Mouse (Mus musculus) limb, embryonic 12.5 days (tissue): ENCODE measurements around the gene Myo1a. TPM values are rescaled to one million over a fixed set of nuclear protein-coding genes. Genes with fewer than 3 reads are reported as not detected.
"Not testable (repeated sequence)": the region's sequence is repeated elsewhere in the genome, so short reads cannot be mapped to it uniquely, and the experiment has no call there.

Experiments used
- ATAC-seq: fragments of 200-750 bp; cut with Nextera tagmentation; 2 replicates; pipeline ENCODE4 v1.8.0; 2017; ENCODE audit warnings: low read depth, moderate TSS enrichment; ENCODE audit not compliant: insufficient number of reproducible peaks, insufficient read depth, low FRiP score, low TSS enrichment
- H3K27ac ChIP-seq: fragments of 300-500 bp; sonication (generic); 2 replicates; pipeline ENCODE4 v1.5.1; 2016; ENCODE audit warnings: mild to moderate bottlenecking, moderate library complexity
- H3K27me3 ChIP-seq: fragments of 300-500 bp; sonication (generic); 2 replicates; pipeline ENCODE4 v1.6.1; 2016; ENCODE audit warnings: mild to moderate bottlenecking, moderate library complexity
- H3K36me3 ChIP-seq: fragments of 300-500 bp; sonication (generic); 2 replicates; pipeline ENCODE4 v1.6.1; 2016; ENCODE audit warnings: mild to moderate bottlenecking, moderate library complexity
- H3K4me1 ChIP-seq: fragments of 300-500 bp; sonication (generic); replicated peaks from 2 replicates; pipeline ENCODE4 v1.6.1; 2016
- H3K4me2 ChIP-seq: fragments of 300-500 bp; sonication (generic); 2 replicates; pipeline ENCODE4 v1.6.1; 2016; ENCODE audit warnings: mild to moderate bottlenecking, moderate library complexity
- H3K4me3 ChIP-seq: fragments of 300-500 bp; sonication (generic); replicated peaks from 2 replicates; pipeline ENCODE4 v1.5.1; 2016; ENCODE audit warnings: mild to moderate bottlenecking
- H3K9ac ChIP-seq: fragments of 300-500 bp; sonication (generic); replicated peaks from 2 replicates; pipeline ENCODE4 v1.6.1; 2016; ENCODE audit warnings: mild to moderate bottlenecking, moderate library complexity
- H3K9me3 ChIP-seq: fragments of 300-500 bp; sonication (generic); 2 replicates; pipeline ENCODE4 v1.6.1; 2016; ENCODE audit warnings: mild to moderate bottlenecking, moderate library complexity
- WGBS: fragments of 180-500 bp; shearing (Covaris S2); methylation state at CpG from one replicate; pipeline ENCODE4 v1.1.7; 2016; 5-methylcytosine and 5-hydroxymethylcytosine counted together
- polyA plus RNA-seq: library from polyadenylated mRNA; unstranded; fragments of >200 nt; fragmentation: Nextera tagmentation; extraction: Ambion mirVana; gene quantifications from 2 replicates; pipeline ENCODE4 v1.2.1, GENCODE M21; 2016

Myo1a gene
- polyA plus RNA-seq, result 0.33 and 0.59 TPM in 2 replicates

DNA sequence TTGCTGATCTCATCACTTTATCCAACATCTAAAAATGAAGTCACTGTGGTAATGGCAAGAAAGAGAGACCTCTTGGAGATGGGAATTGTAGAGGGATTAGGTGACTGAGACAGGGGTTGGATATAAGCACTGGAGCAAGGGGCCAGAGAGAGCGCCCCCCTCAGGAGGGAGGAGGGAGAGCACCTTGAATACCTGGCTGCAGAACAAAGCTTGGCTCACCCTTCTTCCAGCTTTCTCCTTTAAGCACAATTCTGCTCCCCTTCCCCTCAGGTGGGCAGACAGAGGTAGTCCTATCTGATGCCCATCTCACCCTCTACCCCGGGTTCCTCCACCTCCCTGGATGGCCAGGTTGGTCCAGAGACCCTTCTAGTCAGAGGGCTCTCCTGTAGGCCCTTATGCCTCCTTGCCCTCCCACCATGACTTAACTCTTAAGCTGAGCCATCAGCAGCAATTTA is at the start of gene Myo1a:
Gene Myo1a, plus strand, starts transcription at position 405 of the 455 bp plus-strand sequence.
- Histone ChIP-seq H3K4me2 (no peak within 1 kb of the TSS), H3K4me3 (no peak within 1 kb of the TSS), H3K9me3 (no peaks in the 10 kb centered on the region), H3K27ac (no peak within 1 kb of the TSS), H3K36me3 (0 out of 2 replicates have a peak, but pooled peaks cover under 1% of the 10 kb centered on the region), H3K27me3 (no peaks in the 10 kb centered on the region), H3K4me1 (no peaks in the 10 kb centered on the region), H3K9ac (no peak within 1 kb of the TSS)
- no peak for ATAC-seq
- WGBS, result 68% methylated on average over 2 of the region's 2 CpGs

DNA sequence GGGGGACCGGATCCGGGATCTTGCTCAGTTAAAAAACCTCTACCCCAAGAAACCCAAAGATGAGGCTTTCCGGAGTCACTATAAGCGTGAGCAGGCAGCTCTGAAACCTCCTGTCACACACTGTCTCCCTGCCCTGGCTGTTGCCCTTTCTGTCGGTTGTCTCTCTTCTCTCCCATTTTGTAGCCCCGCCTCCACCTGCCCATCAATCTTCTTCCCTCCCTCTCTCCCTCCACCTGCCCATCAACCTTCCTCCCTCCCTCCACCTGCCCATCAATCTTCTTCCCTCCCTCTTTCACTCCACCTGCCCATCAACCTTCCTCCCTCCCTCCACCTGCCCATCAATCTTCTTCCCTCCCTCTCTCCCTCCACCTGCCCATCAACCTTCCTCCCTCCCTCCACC is 47.4 kb upstream of the Myo1a start:
- WGBS, result 54% methylated on average over 6 of the region's 6 CpGs
- peaks cover 36% of the 10 kb centered on the region for H3K36me3 ChIP-seq
- H3K9ac ChIP-seq, ATAC-seq, H3K4me3 ChIP-seq, H3K27me3 ChIP-seq, H3K9me3 ChIP-seq, H3K27ac ChIP-seq, H3K4me2 ChIP-seq: not testable (repeated sequence)
- peaks cover 41% of the 10 kb centered on the region for H3K4me1 ChIP-seq

DNA sequence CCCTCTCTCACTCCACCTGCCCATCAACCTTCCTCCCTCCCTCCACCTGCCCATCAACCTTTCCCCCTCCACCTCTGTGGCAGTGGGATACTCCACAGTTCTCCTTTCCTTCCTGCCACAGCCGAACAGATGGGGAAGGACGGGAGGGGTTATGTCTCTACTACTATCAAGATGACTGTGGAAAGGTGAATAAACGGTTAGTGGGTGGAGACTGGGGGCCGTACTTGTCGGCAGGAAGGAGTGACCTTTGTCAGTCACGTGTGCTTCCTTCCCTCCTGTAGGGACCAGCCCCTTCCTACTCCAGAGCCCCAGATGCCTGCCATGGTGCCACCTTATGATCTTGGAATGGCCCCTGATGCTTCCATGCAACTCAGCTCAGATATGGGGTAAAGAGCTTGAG is 46.9 kb upstream of the Myo1a start:
- WGBS, result 14% methylated on average over 6 of the region's 6 CpGs
- H3K36me3 ChIP-seq, result peaks cover 40% of the 10 kb centered on the region
- ATAC-seq, result no peak
- peaks cover 43% of the 10 kb centered on the region for H3K4me1 ChIP-seq
- H3K9me3 ChIP-seq, result no peaks in the 10 kb centered on the region
- no peaks in the 10 kb centered on the region for H3K27me3 ChIP-seq
- H3K9ac ChIP-seq, result no peak overlapping the region
- H3K27ac ChIP-seq, result no peak overlapping the region
- H3K4me3 ChIP-seq, result no peak overlapping the region
- H3K4me2 ChIP-seq, result no peak overlapping the region

DNA sequence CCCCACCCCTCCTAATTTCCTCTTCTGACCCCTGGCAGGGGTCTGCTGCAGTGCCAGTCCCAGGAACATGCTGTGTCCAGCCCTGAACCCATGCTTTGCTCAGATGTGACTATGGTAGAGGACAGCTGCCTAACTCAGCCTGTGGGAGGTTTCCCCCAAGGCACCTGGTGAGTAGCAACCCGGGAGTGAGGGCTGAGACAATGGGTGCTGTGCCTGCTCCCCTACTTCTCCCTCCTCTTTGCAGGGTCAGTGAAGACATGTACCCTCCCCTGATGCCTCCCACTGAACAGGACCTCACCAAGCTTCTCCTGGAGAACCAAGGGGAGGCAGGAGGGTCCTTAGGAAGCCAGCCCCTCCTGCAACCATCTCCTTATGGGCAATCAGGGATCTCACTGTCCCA is 45.4 kb upstream of the Myo1a start:
- Histone ChIP-seq H3K9ac (peak overlapping the region; percentile 8; the same call in 1 of the 2 replicates), H3K36me3 (peaks cover 51% of the 10 kb centered on the region), H3K27me3 (no peaks in the 10 kb centered on the region), H3K9me3 (no peaks in the 10 kb centered on the region), H3K4me1 (peaks cover 53% of the 10 kb centered on the region), H3K27ac (peak overlapping the region; percentile 7; the same call in 1 of the 2 replicates), H3K4me2 (no peak overlapping the region), H3K4me3 (no peak overlapping the region)
- 71% methylated on average over 1 of the region's 1 CpGs for WGBS
- no peak for ATAC-seq

DNA sequence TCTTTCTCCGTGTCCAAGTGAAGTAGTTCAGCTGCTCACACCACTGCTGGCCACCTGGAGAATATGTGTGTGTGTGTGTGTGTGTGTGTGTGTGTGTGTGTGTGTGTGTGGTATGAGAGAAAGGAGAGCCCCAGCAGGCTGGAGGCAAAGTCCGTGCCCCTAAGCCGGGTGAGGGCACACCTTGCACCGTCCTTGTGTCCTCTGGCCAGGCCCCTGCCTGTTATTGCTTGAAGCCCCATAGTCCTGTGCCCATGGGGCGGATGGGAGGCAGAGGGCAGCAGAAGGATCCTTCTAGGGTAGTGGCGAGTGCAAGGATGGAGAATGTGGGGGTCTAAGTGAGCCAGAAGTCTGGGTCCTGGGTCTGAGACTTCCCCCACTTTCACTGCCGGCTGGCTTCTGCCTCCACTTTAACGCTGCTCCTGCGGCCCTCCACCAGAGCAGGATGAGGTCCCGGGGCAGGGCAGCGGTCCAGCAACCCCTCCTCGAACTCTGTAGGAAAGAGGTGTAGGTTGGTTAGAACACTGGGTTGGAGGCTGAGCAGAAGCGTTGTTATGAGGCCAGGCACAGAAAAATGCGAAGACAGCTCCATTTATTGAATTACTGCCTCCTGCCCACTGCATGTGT is 43.6 kb upstream of the Myo1a start:
- Histone ChIP-seq H3K36me3 (peaks cover 49% of the 10 kb centered on the region), H3K27ac (peak overlapping the region; percentile 84), H3K9me3 (no peaks in the 10 kb centered on the region), H3K4me1 (peaks cover 59% of the 10 kb centered on the region), H3K27me3 (no peaks in the 10 kb centered on the region), H3K4me3 (peak overlapping the region; percentile 22; the same call in 1 of the 2 replicates), H3K4me2 (peak overlapping the region; percentile 88), H3K9ac (peak overlapping the region; percentile 50; the same call in 1 of the 2 replicates)
- 22% methylated on average over 14 of the region's 14 CpGs for WGBS
- ATAC-seq, result no peak

DNA sequence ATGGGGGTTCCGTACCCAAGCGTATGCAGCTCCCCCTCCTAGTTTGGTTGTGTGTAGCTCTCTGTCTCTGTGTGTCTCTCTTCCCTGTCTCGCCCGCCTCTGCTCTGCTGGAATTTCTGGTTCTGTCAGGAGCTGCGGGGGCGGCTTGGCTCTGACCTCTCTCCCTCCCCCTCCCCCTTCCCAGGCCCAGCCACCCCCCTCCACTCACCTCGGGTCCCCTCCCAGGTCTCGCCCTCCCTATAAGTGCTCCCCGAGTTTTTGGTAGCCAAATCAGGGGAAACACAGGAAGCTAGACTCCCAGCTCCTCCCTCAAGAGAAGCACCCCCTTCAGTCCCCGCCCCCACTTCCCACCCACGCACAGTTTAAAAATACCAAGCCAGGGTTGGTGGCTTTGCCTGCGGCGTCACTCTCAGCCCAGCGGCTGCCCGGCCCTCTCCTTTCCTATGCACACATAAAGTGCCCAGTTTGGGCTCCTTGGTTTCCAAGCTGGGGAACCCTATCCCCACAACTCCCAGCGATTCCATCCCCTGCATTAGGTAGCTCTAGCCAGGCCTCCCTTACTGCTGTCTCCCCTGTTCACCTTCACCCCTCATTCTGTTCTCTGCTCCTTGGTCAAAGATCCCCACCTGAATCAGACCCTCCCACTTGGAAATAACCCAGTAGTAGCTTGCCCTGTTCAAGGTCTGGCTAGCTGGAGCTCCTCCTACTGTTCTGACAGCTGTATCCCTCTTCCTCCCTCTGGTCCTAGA is 42.9 kb upstream of the Myo1a start:
- peak overlapping the region; percentile 48 for H3K9ac ChIP-seq
- no peaks in the 10 kb centered on the region for H3K9me3 ChIP-seq
- H3K4me3 ChIP-seq, result peak overlapping the region; percentile 22
- WGBS, result 12% methylated on average over 16 of the region's 16 CpGs
- peak overlapping the region; percentile 84 for H3K27ac ChIP-seq
- H3K27me3 ChIP-seq, result no peaks in the 10 kb centered on the region
- H3K4me1 ChIP-seq, result peaks cover 62% of the 10 kb centered on the region
- H3K4me2 ChIP-seq, result peak overlapping the region; percentile 88
- peaks cover 49% of the 10 kb centered on the region for H3K36me3 ChIP-seq
- no peak for ATAC-seq

DNA sequence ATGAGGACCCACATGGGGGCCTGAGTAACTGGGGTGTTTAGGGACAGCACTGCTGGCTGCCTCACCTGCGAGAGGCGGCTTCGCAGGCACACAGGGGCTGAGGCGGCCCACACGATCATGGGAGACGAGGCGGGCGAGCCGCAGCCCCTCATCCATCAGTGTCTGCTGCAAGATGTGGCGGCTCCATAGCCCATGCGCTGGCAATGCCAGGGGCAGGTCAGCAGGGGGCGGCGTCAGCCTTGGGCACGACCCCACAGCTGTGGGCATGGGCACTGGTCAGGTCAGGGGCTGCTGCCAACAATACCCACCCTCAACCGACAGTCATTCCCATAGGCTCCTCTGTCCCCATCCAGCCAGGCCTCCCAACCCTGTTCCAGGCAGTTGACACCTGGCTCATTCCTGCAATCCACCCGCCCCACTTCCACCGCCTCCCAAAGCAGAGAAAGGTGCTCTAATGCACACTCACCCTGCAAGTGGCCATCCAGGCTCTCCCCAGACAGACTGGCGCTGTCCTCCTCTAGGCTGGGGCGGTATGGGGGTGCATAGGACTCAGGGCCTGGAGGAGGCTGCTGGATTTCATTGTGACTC is 42.2 kb upstream of the Myo1a start:
- Histone ChIP-seq H3K27me3 (no peaks in the 10 kb centered on the region), H3K9ac (peak overlapping the region; percentile 48), H3K4me3 (peak overlapping the region; percentile 22), H3K9me3 (no peaks in the 10 kb centered on the region), H3K36me3 (peaks cover 49% of the 10 kb centered on the region), H3K4me2 (peak overlapping the region; percentile 88), H3K4me1 (peaks cover 66% of the 10 kb centered on the region), H3K27ac (peak overlapping the region; percentile 84)
- 20% methylated on average over 19 of the region's 19 CpGs for WGBS
- ATAC-seq, result no peak

DNA sequence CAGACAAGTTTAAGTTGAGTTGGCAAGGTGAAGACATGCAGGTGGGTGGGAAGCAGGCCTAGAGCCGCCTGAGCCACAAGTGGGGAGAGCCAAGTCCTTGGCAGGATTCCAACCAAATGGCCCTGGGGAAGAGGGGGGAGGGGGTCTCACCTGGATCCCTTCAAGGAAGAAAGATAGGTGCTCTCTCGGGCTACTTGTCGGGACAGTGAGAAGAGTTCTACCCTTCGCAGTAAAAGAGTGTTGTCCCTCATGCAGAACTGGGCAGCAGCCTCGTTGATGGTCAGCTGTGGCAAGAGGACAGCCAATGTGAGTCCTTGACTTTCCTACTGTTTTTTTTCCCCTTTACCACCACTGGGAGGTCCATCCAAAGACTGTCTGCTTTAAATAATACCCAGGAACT is 41.4 kb upstream of the Myo1a start:
- H3K27me3 ChIP-seq, result no peaks in the 10 kb centered on the region
- H3K27ac ChIP-seq, result peak overlapping the region; percentile 84
- peak overlapping the region; percentile 35; the same call in 1 of the 2 replicates for H3K9ac ChIP-seq
- peak overlapping the region; percentile 80; the same call in 1 of the 2 replicates for H3K4me3 ChIP-seq
- ATAC-seq, result no peak
- WGBS, result 15% methylated on average over 5 of the region's 5 CpGs
- H3K9me3 ChIP-seq, result no peaks in the 10 kb centered on the region
- H3K36me3 ChIP-seq, result peaks cover 49% of the 10 kb centered on the region
- peaks cover 64% of the 10 kb centered on the region for H3K4me1 ChIP-seq
- peak overlapping the region; percentile 88 for H3K4me2 ChIP-seq

DNA sequence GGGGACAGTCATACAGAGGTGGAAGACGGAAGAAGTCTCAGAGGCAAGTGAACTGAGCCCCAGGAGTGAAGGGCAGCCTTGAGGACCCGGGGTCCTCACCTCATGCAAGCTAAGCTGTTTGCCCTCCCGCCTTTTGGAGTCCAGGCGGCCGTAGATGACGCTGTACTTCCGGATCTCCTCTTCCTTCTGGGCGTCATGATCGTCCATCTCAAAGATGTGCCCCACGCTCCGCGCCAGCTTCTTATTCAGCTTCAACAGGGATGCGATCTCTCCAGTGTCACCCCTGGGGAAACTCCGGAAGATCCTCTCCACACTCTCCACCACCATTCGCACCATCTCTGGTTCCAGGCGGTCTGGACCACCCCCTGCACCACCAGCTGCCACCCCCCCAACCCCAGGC is 40.8 kb upstream of the Myo1a start:
- H3K27ac ChIP-seq, result peak overlapping the region; percentile 84
- no peaks in the 10 kb centered on the region for H3K27me3 ChIP-seq

DNA sequence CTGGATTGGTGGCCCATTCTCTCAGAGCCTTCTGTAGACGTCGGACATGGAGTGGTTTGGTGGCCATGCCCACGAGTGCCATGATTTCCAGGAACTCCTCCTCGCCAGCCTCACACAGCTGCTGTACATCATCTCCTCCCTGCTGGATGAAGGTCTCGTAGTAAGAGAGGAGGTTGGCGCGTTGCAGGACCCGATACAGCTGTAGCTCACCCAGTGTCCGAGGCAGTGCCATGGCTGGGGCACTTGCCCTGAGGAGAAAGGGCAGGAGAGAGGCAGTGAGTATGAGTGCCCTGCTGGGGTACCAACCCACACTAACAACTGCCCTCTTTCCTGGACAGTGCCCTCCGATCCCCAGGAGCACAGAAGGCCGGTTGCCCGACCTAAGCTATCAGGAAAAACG is 40.1 kb upstream of the Myo1a start:
- no peak for ATAC-seq

More for the DNA sequence above, 40.8 kb upstream of the Myo1a start:
- H3K9me3 ChIP-seq, result no peaks in the 10 kb centered on the region
- ATAC-seq, result no peak
- peaks cover 68% of the 10 kb centered on the region for H3K4me1 ChIP-seq
- H3K36me3 ChIP-seq, result peaks cover 49% of the 10 kb centered on the region
- peak overlapping the region; percentile 35; the same call in 1 of the 2 replicates for H3K9ac ChIP-seq
- peak overlapping the region; percentile 88 for H3K4me2 ChIP-seq
- 21% methylated on average over 16 of the region's 16 CpGs for WGBS
- H3K4me3 ChIP-seq, result peak overlapping the region; percentile 80

More for the DNA sequence above, 40.1 kb upstream of the Myo1a start:
- H3K4me1 ChIP-seq, result peaks cover 72% of the 10 kb centered on the region
- peak overlapping the region; percentile 92 for H3K9ac ChIP-seq
- H3K4me2 ChIP-seq, result peak overlapping the region; percentile 88
- H3K4me3 ChIP-seq, result peak overlapping the region; percentile 80
- peak overlapping the region; percentile 100 for H3K27ac ChIP-seq
- no peaks in the 10 kb centered on the region for H3K27me3 ChIP-seq
- H3K9me3 ChIP-seq, result no peaks in the 10 kb centered on the region
- WGBS, result 25% methylated on average over 13 of the region's 13 CpGs
- peaks cover 43% of the 10 kb centered on the region for H3K36me3 ChIP-seq
